Mouse (Mus musculus) thymus, adult 2 months (tissue): Measurements from ENCODE around the gene Gpr137.

Experiments used
- CTCF ChIP-seq: fragments of 200-500 bp; IDR thresholded peaks from 2 replicates; pipeline ENCODE4 v1.5.1; 2012; ENCODE audit warnings: mild to moderate bottlenecking, control low read depth, low read length, moderate library complexity, borderline replicate concordance; ENCODE audit not compliant: control insufficient read depth, poor library complexity, insufficient read depth; ENCODE audit errors: extremely low read depth
- POLR2A ChIP-seq: fragments of 200-500 bp; IDR thresholded peaks from 2 replicates; pipeline ENCODE4 v1.6.1; 2012; ENCODE audit warnings: mild to moderate bottlenecking, low read length, control low read depth, moderate library complexity; ENCODE audit not compliant: control insufficient read depth, poor library complexity, insufficient read depth; ENCODE audit errors: extremely low read depth

DNA sequence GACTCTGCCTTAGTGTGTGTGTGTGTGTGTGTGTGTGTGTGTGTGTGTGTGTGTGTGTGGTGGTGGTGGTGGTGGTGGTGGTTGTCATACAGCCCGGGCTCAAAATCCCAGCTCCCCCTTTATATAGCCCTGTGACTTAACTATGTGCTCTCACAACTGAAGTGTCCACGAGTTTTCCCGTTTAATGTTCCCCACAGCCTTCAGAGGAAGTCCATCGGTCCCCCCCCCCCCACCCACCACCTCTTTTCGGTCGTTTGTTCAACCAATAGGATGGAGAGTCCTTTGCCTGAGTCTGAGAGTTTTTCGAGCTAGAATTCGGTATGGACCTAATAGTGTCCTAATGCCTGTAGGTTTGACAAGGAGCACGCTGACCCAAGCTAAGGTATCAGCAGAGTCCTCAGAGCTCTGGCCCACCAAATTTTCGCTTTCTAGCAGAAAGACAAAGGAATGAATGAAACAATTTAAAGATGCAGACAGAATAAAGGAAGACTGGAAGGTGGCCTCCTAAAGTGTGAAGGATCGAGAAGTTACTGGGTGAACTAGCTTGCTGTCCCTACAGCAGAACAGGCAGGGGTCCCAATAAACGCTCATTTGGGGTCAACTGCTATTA is 31.4 kb upstream of the Gpr137 start:
- TF ChIP-seq CTCF (no peak), POLR2A (no peak)
